Mouse (Mus musculus): ENCODE data around the gene Zswim3. TPM values are rescaled to one million over a fixed set of nuclear protein-coding genes. Genes with fewer than 3 reads are reported as not detected.

Zswim3 gene
- polyA plus RNA-seq, 1 experiment from 2014 or later: 13.7 TPM

- Histone ChIP-seq H3K4me3 (peak overlapping the region; percentile 72), H3K36me3 (peaks cover 24% of the 10 kb centered on the region), H3K9me3 (no peaks in the 10 kb centered on the region), H3K4me2 (peak overlapping the region; percentile 98), H3K9ac (peak overlapping the region; percentile 72; the same call in 1 of the 2 replicates), H3K4me1 (replicated peaks) (peaks cover 26% of the 10 kb centered on the region), H3K27me3 (no peaks in the 10 kb centered on the region), H3K27ac (no peak overlapping the region)
- WGBS: 83% methylated on average over 8 of the region's 8 CpGs
- ATAC-seq (ENCODE audit: low FRiP score): no peak
These were observed 33.8 kb upstream of the Zswim3 start for GRCm38 (mm10) chr2:164771123-164771522.

- no peak for ATAC-seq (ENCODE audit: low FRiP score)
- Histone ChIP-seq H3K36me3 (peaks cover under 1% of the 10 kb centered on the region; the same call in 1 of the 2 replicates), H3K4me1 (replicated peaks) (peaks cover 26% of the 10 kb centered on the region), H3K4me2 (no peak overlapping the region), H3K27me3 (0 out of 2 replicates have a peak, but pooled peaks cover 3% of the 10 kb centered on the region), H3K27ac (no peak overlapping the region), H3K4me3 (no peak overlapping the region), H3K9ac (no peak overlapping the region), H3K9me3 (no peaks in the 10 kb centered on the region)
- WGBS: 82% methylated on average over 14 of the region's 14 CpGs
These were observed 31.5 kb upstream of the Zswim3 start for GRCm38 (mm10) chr2:164773229-164773988.

DNA sequence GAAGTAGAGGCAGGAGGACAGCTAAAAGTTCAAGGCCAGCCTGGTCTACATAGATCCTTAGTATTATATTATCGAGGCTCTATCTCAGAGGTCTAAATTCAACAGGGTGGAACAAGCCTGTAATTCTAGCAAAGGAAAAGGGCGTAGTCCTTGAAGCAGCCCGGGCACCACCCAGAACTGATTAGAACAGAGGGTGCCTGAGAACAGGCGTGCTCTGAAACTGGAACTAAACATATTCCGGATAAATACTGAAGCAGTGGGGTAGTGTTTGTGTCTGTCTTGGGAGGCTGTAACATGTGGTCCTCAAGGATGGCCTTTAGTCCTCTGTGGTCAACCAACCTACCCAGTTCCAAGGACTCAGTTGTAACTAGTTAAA is 30.9 kb upstream of the Zswim3 start:
- no peak overlapping the region for H3K4me3 ChIP-seq
- H3K9ac ChIP-seq: no peak overlapping the region
- H3K36me3 ChIP-seq: no peaks in the 10 kb centered on the region
- no peaks in the 10 kb centered on the region for H3K9me3 ChIP-seq
- no peak overlapping the region for H3K4me2 ChIP-seq
- no peak for ATAC-seq (ENCODE audit: low FRiP score)
- peaks cover 26% of the 10 kb centered on the region for H3K4me1 ChIP-seq (replicated peaks)
- H3K27me3 ChIP-seq: 0 out of 2 replicates have a peak, but pooled peaks cover 3% of the 10 kb centered on the region
- H3K27ac ChIP-seq: no peak overlapping the region
- 88% methylated on average over 5 of the region's 5 CpGs for WGBS

- Histone ChIP-seq H3K9me3 (no peaks in the 10 kb centered on the region), H3K36me3 (no peaks in the 10 kb centered on the region), H3K4me3 (no peak overlapping the region), H3K27me3 (0 out of 2 replicates have a peak, but pooled peaks cover 5% of the 10 kb centered on the region), H3K4me1 (replicated peaks) (peaks cover 12% of the 10 kb centered on the region), H3K27ac (no peak overlapping the region), H3K9ac (no peak overlapping the region), H3K4me2 (no peak overlapping the region)
- ATAC-seq (ENCODE audit: low FRiP score): no peak
- 87% methylated on average over 6 of the region's 6 CpGs for WGBS
These were observed 28.8 kb upstream of the Zswim3 start for GRCm38 (mm10) chr2:164776130-164776529.

- no peaks in the 10 kb centered on the region for H3K9me3 ChIP-seq
- H3K27me3 ChIP-seq: 0 out of 2 replicates have a peak, but pooled peaks cover 5% of the 10 kb centered on the region
- H3K27ac ChIP-seq: no peak overlapping the region
- H3K4me1 ChIP-seq (replicated peaks): peaks cover 6% of the 10 kb centered on the region; the same call in 1 of the 2 replicates
- H3K4me3 ChIP-seq: no peak overlapping the region
- no peak for ATAC-seq (ENCODE audit: low FRiP score)
- no peak overlapping the region for H3K4me2 ChIP-seq
- no peak overlapping the region for H3K9ac ChIP-seq
- no peaks in the 10 kb centered on the region for H3K36me3 ChIP-seq
- WGBS: 67% methylated on average over 17 of the region's 17 CpGs
These were observed 28.1 kb upstream of the Zswim3 start for GRCm38 (mm10) chr2:164776801-164777200.

DNA sequence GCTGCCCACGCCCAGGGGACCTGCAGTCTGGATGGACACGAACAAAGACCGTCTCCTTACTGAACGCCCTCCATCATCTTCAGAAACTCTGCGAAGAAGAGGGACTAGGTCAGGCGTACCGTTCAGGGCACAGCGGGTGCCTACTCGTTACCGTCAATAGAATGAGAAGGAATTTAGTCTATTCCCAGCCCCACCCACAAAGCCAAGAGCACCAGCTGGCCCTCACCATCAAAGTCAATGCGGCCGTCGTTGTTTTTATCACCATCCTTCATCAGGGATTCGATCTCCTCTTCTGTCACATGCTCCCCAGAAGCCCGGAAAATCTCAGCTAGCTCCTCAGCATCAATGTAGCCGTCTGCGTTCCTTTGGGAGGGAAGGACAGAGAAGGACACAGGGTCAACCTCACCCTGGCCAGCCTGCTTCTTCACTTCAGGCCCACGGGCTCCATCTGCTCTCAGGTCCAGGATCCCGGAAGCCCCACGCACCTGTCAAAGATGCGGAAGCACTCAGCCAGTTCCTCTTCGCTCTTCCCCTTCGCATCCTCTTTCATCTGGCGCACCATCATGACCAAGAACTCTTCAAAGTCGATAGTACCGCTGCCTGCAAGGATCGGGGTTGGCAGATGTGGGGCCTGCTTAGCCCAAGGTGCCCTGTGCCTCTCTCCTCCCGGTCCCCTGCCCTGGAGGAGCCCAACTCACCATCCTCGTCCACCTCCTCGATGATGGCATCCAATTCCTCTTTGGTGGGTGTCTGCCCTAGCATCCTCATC is 27.5 kb upstream of the Zswim3 start:
- H3K4me3 ChIP-seq: no peak overlapping the region
- H3K4me2 ChIP-seq: no peak overlapping the region
- 84% methylated on average over 30 of the region's 30 CpGs for WGBS
- no peak overlapping the region for H3K9ac ChIP-seq
- H3K4me1 ChIP-seq (replicated peaks): no peaks in the 10 kb centered on the region
- ATAC-seq (ENCODE audit: low FRiP score): no peak
- 0 out of 2 replicates have a peak, but pooled peaks cover 5% of the 10 kb centered on the region for H3K27me3 ChIP-seq
- no peaks in the 10 kb centered on the region for H3K36me3 ChIP-seq
- H3K9me3 ChIP-seq: no peaks in the 10 kb centered on the region
- no peak overlapping the region for H3K27ac ChIP-seq

DNA sequence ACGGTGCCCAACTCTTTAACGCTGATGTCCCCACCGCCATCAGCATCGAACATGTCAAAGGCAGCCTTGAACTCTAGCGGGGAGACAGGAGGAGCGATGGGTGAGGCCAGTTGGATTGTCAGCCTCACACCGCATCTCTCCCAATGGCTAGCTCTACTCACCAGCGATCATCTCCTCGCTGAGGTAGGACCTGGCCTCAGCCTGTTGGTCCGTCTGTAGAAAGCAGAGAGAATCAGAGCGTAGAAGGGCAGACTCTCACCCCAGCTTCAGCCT is 26.9 kb upstream of the Zswim3 start:
- H3K36me3 ChIP-seq: no peaks in the 10 kb centered on the region
- no peak for ATAC-seq (ENCODE audit: low FRiP score)
- no peaks in the 10 kb centered on the region for H3K4me1 ChIP-seq (replicated peaks)
- WGBS: 92% methylated on average over 11 of the region's 11 CpGs
- H3K9ac ChIP-seq: no peak overlapping the region
- H3K9me3 ChIP-seq: no peaks in the 10 kb centered on the region
- H3K4me2 ChIP-seq: no peak overlapping the region
- H3K4me3 ChIP-seq: no peak overlapping the region
- 0 out of 2 replicates have a peak, but pooled peaks cover 5% of the 10 kb centered on the region for H3K27me3 ChIP-seq
- H3K27ac ChIP-seq: no peak overlapping the region

GRCm38 (mm10) chr2:164778809-164779208 is 26.1 kb upstream of the Zswim3 start:
- Histone ChIP-seq H3K9me3 (no peaks in the 10 kb centered on the region), H3K4me3 (no peak overlapping the region), H3K4me2 (no peak overlapping the region), H3K4me1 (replicated peaks) (no peaks in the 10 kb centered on the region), H3K36me3 (no peaks in the 10 kb centered on the region), H3K9ac (no peak overlapping the region), H3K27me3 (0 out of 2 replicates have a peak, but pooled peaks cover 8% of the 10 kb centered on the region), H3K27ac (no peak overlapping the region)
- no peak for ATAC-seq (ENCODE audit: low FRiP score)
- WGBS: 92% methylated on average over 7 of the region's 7 CpGs

DNA sequence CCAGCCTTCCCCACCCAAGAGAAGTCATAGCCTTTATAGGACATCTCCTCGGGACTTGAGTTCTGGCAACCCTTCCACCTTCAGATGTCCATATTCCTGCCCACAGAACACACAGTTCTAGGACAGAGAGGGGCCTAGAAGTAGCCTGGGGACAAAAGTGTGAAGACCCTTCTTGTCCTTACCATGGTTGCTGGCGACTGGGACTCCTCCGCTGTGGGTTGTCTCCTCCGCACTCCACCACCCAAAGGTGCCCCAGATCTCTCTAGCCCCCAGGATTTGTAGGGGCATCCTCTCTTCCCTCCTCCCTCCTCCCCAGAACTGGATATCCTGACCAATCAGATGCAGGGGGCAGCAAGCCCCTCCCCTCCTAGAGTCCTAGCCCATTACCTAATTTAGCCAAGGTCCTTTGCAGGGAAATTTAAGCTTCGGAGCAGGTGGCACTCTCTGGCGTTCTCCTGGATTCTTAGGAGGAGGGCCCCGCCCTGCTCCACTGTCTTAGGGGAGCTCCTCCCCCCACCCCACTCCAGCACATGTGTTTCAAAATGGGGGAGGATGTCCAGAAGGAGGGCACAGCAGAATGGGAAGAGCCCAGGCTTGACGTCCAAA is 25.3 kb upstream of the Zswim3 start, which contains the start of gene Tnnc2:
Gene Tnnc2, minus strand, starts transcription at position 487 of the 606 bp plus-strand sequence.
- 68% methylated on average over 8 of the region's 8 CpGs for whole genome bisulfite sequencing
- no peak for ATAC-seq (ENCODE audit: low FRiP score)
- Histone ChIP-seq H3K9me3 (no peaks in the 10 kb centered on the region), H3K36me3 (no peaks in the 10 kb centered on the region), H3K4me3 (no peak within 1 kb of the TSS), H3K27ac (no peak within 1 kb of the TSS), H3K4me1 (replicated peaks) (peaks cover under 1% of the 10 kb centered on the region; the same call in 1 of the 2 replicates), H3K4me2 (no peak within 1 kb of the TSS), H3K9ac (no peak within 1 kb of the TSS), H3K27me3 (0 out of 2 replicates have a peak, but pooled peaks cover 11% of the 10 kb centered on the region)

- H3K27me3 ChIP-seq: 0 out of 2 replicates have a peak, but pooled peaks cover 9% of the 10 kb centered on the region
- no peak overlapping the region for H3K4me2 ChIP-seq
- H3K9ac ChIP-seq: no peak overlapping the region
- 78% methylated on average over 4 of the region's 4 CpGs for WGBS
- ATAC-seq (ENCODE audit: low FRiP score): no peak
- no peak overlapping the region for H3K27ac ChIP-seq
- H3K36me3 ChIP-seq: no peaks in the 10 kb centered on the region
- H3K4me3 ChIP-seq: no peak overlapping the region
- no peaks in the 10 kb centered on the region for H3K9me3 ChIP-seq
- H3K4me1 ChIP-seq (replicated peaks): peaks cover 20% of the 10 kb centered on the region
These were observed 23.0 kb upstream of the Zswim3 start for GRCm38 (mm10) chr2:164781876-164782275.

DNA sequence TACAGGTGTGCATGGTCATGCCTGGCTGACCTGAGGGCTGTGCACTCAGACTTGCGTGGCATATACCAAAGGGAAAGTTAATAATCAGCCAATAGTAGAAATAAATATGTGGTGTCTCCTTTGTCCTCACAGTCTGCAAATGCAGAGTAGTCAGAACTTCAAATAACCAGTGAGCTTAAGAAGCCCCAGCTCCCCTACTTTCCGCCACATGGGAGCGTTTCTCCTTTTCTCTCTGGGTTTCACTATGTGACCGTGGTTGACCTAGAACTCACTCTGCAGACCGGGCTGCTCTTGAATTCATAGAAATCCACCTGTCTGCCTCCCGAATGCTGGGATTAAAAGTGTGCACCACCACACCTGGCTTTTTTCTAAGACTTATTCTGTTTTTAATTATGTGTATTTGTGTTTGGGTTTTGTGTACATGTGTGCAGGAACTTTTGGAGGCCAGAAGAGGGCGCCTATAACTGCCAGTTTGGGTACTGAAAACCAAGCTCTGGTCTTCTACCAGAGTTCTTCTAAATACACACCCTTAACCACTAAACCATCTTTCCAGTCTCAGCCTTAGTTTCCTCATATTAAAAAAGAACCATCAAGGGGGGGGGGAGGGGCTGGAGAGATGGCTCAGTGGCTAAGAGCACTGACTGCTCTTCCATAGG is 20.8 kb upstream of the Zswim3 start:
- Histone ChIP-seq H3K27ac (no peak overlapping the region), H3K27me3 (0 out of 2 replicates have a peak, but pooled peaks cover 9% of the 10 kb centered on the region), H3K36me3 (0 out of 2 replicates have a peak, but pooled peaks cover 2% of the 10 kb centered on the region), H3K9ac (no peak overlapping the region), H3K4me3 (no peak overlapping the region), H3K4me1 (replicated peaks) (peaks cover 33% of the 10 kb centered on the region), H3K9me3 (no peaks in the 10 kb centered on the region), H3K4me2 (no peak overlapping the region)
- WGBS: 79% methylated on average over 7 of the region's 7 CpGs
- no peak for ATAC-seq (ENCODE audit: low FRiP score)
